ENCODE assay signal across 8 mouse cellular contexts in genomic region chr13:109117210-109117791, GRCm38 (mm10).
DNase-seq lines count a peak whose midpoint lies in the region; ATAC-seq lines count a peak whose summit lies in the region.

No protein-coding gene starts in this region.

- ATAC-seq in forebrain, embryonic 14.5 days: peak; percentile 45
- ATAC-seq in neural tube, embryonic 15.5 days (ENCODE audit: low FRiP score): peak; percentile 78
- no peak for ATAC-seq in monocyte, adult 5-6 weeks (replicated peaks; ENCODE audit: insufficient number of reproducible peaks, low FRiP score, low TSS enrichment, poor library complexity, severe bottlenecking)

- peak overlapping the region; percentile 99 for H3K4me2 ChIP-seq in forebrain, embryonic 14.5 days (ENCODE audit: low read length)
- H3K4me2 ChIP-seq in neural tube, embryonic 15.5 days: peak overlapping the region; percentile 94

- H3K27ac ChIP-seq in forebrain, embryonic 14.5 days (ENCODE audit: low read depth, low read length): no peak overlapping the region
- peak overlapping the region; percentile 82; the same call in 1 of the 2 replicates for H3K27ac ChIP-seq in neural tube, embryonic 15.5 days (replicated peaks)

- DNase-seq in ES-CJ7 (ENCODE audit: low read depth, low spot score): peak; percentile 6
- DNase-seq in cerebellum, adult 11 months: peak; percentile 55
- DNase-seq in forebrain, embryonic 14.5 days (ENCODE audit: low spot score): peak; percentile 23
- peak; percentile 25 for DNase-seq in layer of hippocampus, postnatal 25 days (ENCODE audit: extremely low spot score in 1 of 2, low spot score in 1 of 2)
- no peak for DNase-seq in B cell, adult 2 months
- no peak for DNase-seq in thymus, adult 18-20 months

- H3K9ac ChIP-seq in forebrain, embryonic 14.5 days (ENCODE audit: low read length): peak overlapping the region; percentile 74; the same call in 1 of the 2 replicates
- H3K9ac ChIP-seq in neural tube, embryonic 15.5 days (replicated peaks): peak overlapping the region; percentile 69

- peaks cover 7% of the 10 kb centered on the region; the same call in 1 of the 2 replicates for H3K4me1 ChIP-seq in forebrain, embryonic 14.5 days (ENCODE audit: control insufficient read depth, insufficient read depth, low read length)
- peaks cover 20% of the 10 kb centered on the region for H3K4me1 ChIP-seq in neural tube, embryonic 15.5 days

- H3K36me3 ChIP-seq in forebrain, embryonic 14.5 days (ENCODE audit: control insufficient read depth, insufficient read depth, low read length): no peaks in the 10 kb centered on the region
- H3K36me3 ChIP-seq in neural tube, embryonic 15.5 days: no peaks in the 10 kb centered on the region

- peak overlapping the region; percentile 66 for H3K4me3 ChIP-seq in forebrain, embryonic 14.5 days (ENCODE audit: low read depth, low read length)
- H3K4me3 ChIP-seq in neural tube, embryonic 15.5 days (replicated peaks): peak overlapping the region; percentile 73

- no peaks in the 10 kb centered on the region for H3K27me3 ChIP-seq in forebrain, embryonic 14.5 days (replicated peaks; ENCODE audit: control insufficient read depth, insufficient read depth, low read length)
- peaks cover 2% of the 10 kb centered on the region; the same call in 1 of the 2 replicates for H3K27me3 ChIP-seq in neural tube, embryonic 15.5 days (replicated peaks)

- no peaks in the 10 kb centered on the region for H3K9me3 ChIP-seq in forebrain, embryonic 14.5 days (replicated peaks; ENCODE audit: control insufficient read depth, low read length)
- H3K9me3 ChIP-seq in neural tube, embryonic 15.5 days (replicated peaks): no peaks in the 10 kb centered on the region

- 5% methylated on average over 14 of the region's 14 CpGs for WGBS in forebrain, embryonic 14.5 days
- WGBS in neural tube, embryonic 15.5 days: 5% methylated on average over 14 of the region's 14 CpGs

Comparison
In these comparisons a context has a peak if more than half of its experiments do, and no peak if none do; other contexts are left out.
1. DNase-seq: peak in ES-CJ7 (single experiment), cerebellum, adult 11 months (single experiment), forebrain, embryonic 14.5 days (single experiment) and layer of hippocampus, postnatal 25 days (2 of 2); none in B cell, adult 2 months (0 of 2) and thymus, adult 18-20 months (0 of 2).